Mouse (Mus musculus) small intestine, adult 2 months (tissue): ENCODE measurements around the gene Cmtm8. TPM values are rescaled to one million over a fixed set of nuclear protein-coding genes. Genes with fewer than 3 reads are reported as not detected.
A peak's percentile ranks its signal among the peaks of the same experiment; 100 is the strongest.

ENCODE experiments used
- H3K27ac ChIP-seq: fragments of 200-500 bp; 2 replicates; pipeline ENCODE4 v1.5.1; 2012; ENCODE audit warnings: low read depth, low read length, control low read depth, inconsistent platforms; ENCODE audit not compliant: insufficient read depth
- H3K27me3 ChIP-seq: fragments of 200-500 bp; 2 replicates; pipeline ENCODE4 v1.6.1; 2012; ENCODE audit warnings: mild to moderate bottlenecking, moderate library complexity, low read length, inconsistent platforms; ENCODE audit not compliant: control insufficient read depth, insufficient read depth
- H3K36me3 ChIP-seq: fragments of 200-500 bp; 2 replicates; pipeline ENCODE4 v1.6.1; 2012; ENCODE audit warnings: mild to moderate bottlenecking, low read length, control low read depth, inconsistent platforms; ENCODE audit not compliant: control insufficient read depth, insufficient read depth
- H3K4me1 ChIP-seq: fragments of 200-500 bp; 2 replicates; pipeline ENCODE4 v1.6.1; 2012; ENCODE audit warnings: low read length, inconsistent platforms, mixed read lengths; ENCODE audit not compliant: control insufficient read depth, insufficient read depth, insufficient read length
- H3K4me3 ChIP-seq: fragments of 200-500 bp; 2 replicates; pipeline ENCODE4 v1.5.1; 2012; ENCODE audit warnings: low read depth, mild to moderate bottlenecking, control low read depth, inconsistent platforms, low read length, moderate library complexity
- CTCF ChIP-seq: fragments of 200-500 bp; IDR thresholded peaks from 2 replicates; pipeline ENCODE4 v1.5.1; 2012; ENCODE audit warnings: low read depth, mild to moderate bottlenecking, control low read depth, inconsistent platforms, low read length, moderate library complexity, mixed read lengths; ENCODE audit not compliant: insufficient replicate concordance, insufficient read length; ENCODE audit errors: extremely low read depth
- POLR2A ChIP-seq: fragments of 200-500 bp; IDR thresholded peaks from 2 replicates; pipeline ENCODE4 v1.6.1; 2012; ENCODE audit warnings: low read depth, mild to moderate bottlenecking, control low read depth, inconsistent platforms, low read length, moderate library complexity
- WGBS: fragments of 180-500 bp; shearing (Covaris S2); methylation state at CpG from one replicate; pipeline ENCODE4 v1.1.7; 2018; 5-methylcytosine and 5-hydroxymethylcytosine counted together
- polyA plus RNA-seq: library from polyadenylated mRNA; depleted of rRNA; stranded (reverse); fragments of >200 nt; gene quantifications from 2 replicates; pipeline ENCODE4 v1.2.3, GENCODE M21; 2012

Gene Cmtm8
- polyA plus RNA-seq, 1 experiment, result 2.9 TPM

GRCm38 (mm10) chr9:114824166-114824565 lies 19.8 kb downstream of the Cmtm8 start:
- Histone ChIP-seq H3K4me1 (peaks cover 4% of the 10 kb centered on the region; the same call in 1 of the 2 replicates), H3K36me3 (no peaks in the 10 kb centered on the region), H3K27ac (no peak overlapping the region), H3K4me3 (no peak overlapping the region), H3K27me3 (no peaks in the 10 kb centered on the region)
- TF ChIP-seq POLR2A (no peak), CTCF (no peak)
- WGBS, result 53% methylated on average over 7 of the region's 7 CpGs

- H3K27ac ChIP-seq, result no peak overlapping the region
- TF ChIP-seq POLR2A, result no peak
- no peak for TF ChIP-seq CTCF
- H3K4me1 ChIP-seq, result peaks cover 4% of the 10 kb centered on the region; the same call in 1 of the 2 replicates
- 36% methylated on average over 15 of the region's 15 CpGs for WGBS
- no peaks in the 10 kb centered on the region for H3K36me3 ChIP-seq
- H3K4me3 ChIP-seq, result 0 out of 2 replicates have a peak overlapping the region, but pooled peaks have one; percentile 10
- no peaks in the 10 kb centered on the region for H3K27me3 ChIP-seq
Measured at GRCm38 (mm10) chr9:114821548-114822289, 22.2 kb downstream of the Cmtm8 start.

- 78% methylated on average over 3 of the region's 3 CpGs for WGBS
- no peak overlapping the region for H3K27ac ChIP-seq
Measured at GRCm38 (mm10) chr9:114818918-114819317, 25.0 kb downstream of the Cmtm8 start.

GRCm38 (mm10) chr9:114817012-114817411 lies 26.9 kb downstream of the Cmtm8 start:
- no peaks in the 10 kb centered on the region for H3K4me1 ChIP-seq
- TF ChIP-seq POLR2A (no peak), CTCF (no peak)
- WGBS, result 47% methylated on average over 7 of the region's 7 CpGs
- no peak overlapping the region for H3K27ac ChIP-seq
- no peaks in the 10 kb centered on the region for H3K27me3 ChIP-seq
- H3K36me3 ChIP-seq, result no peaks in the 10 kb centered on the region
- H3K4me3 ChIP-seq, result no peak overlapping the region

More at GRCm38 (mm10) chr9:114818918-114819317, 25.0 kb downstream of the Cmtm8 start:
- Histone ChIP-seq H3K27me3 (no peaks in the 10 kb centered on the region), H3K36me3 (no peaks in the 10 kb centered on the region), H3K4me1 (peaks cover 4% of the 10 kb centered on the region; the same call in 1 of the 2 replicates), H3K4me3 (no peak overlapping the region)
- no peak for TF ChIP-seq CTCF
- TF ChIP-seq POLR2A, result no peak

- TF ChIP-seq POLR2A (no peak), CTCF (no peak)
Measured at GRCm38 (mm10) chr9:114816121-114816520, 27.8 kb downstream of the Cmtm8 start.

GRCm38 (mm10) chr9:114815315-114815714 lies 28.6 kb downstream of the Cmtm8 start:
- Histone ChIP-seq H3K27ac (no peak overlapping the region), H3K4me1 (no peaks in the 10 kb centered on the region; the same call in 1 of the 2 replicates), H3K27me3 (no peaks in the 10 kb centered on the region; the same call in 1 of the 2 replicates), H3K4me3 (no peak overlapping the region), H3K36me3 (no peaks in the 10 kb centered on the region)
- TF ChIP-seq POLR2A, result no peak
- TF ChIP-seq CTCF, result peak; percentile 45; the same call in 1 of the 2 replicates
- WGBS, result 38% methylated on average over 4 of the region's 4 CpGs

More at GRCm38 (mm10) chr9:114816121-114816520, 27.8 kb downstream of the Cmtm8 start:
- WGBS, result 93% methylated on average over 7 of the region's 7 CpGs
- Histone ChIP-seq H3K4me1 (no peaks in the 10 kb centered on the region; the same call in 1 of the 2 replicates), H3K27ac (no peak overlapping the region), H3K36me3 (no peaks in the 10 kb centered on the region), H3K27me3 (no peaks in the 10 kb centered on the region; the same call in 1 of the 2 replicates), H3K4me3 (no peak overlapping the region)

- TF ChIP-seq CTCF, result no peak
- no peak for TF ChIP-seq POLR2A
- 85% methylated on average over 4 of the region's 4 CpGs for WGBS
Measured at GRCm38 (mm10) chr9:114812001-114812400, 32.0 kb downstream of the Cmtm8 start.

More at GRCm38 (mm10) chr9:114812001-114812400, 32.0 kb downstream of the Cmtm8 start:
- Histone ChIP-seq H3K27me3 (peaks cover 6% of the 10 kb centered on the region; the same call in 1 of the 2 replicates), H3K4me3 (no peak overlapping the region), H3K4me1 (no peaks in the 10 kb centered on the region; the same call in 1 of the 2 replicates), H3K36me3 (no peaks in the 10 kb centered on the region), H3K27ac (no peak overlapping the region)
